Mouse (Mus musculus) ES-E14 (cell line): ENCODE measurements around the gene Pif1.

Experiments used
- CHD2 ChIP-seq: IDR thresholded peaks from 2 replicates; pipeline ENCODE4 v1.6.1; 2014; ENCODE audit warnings: mild to moderate bottlenecking, low read depth, low read length, inconsistent platforms
- ZC3H11A ChIP-seq: IDR thresholded peaks from 2 replicates; pipeline ENCODE4 v1.6.1; 2012; ENCODE audit warnings: low read depth, mild to moderate bottlenecking, inconsistent platforms, low read length, borderline replicate concordance
- ZNF384 ChIP-seq: IDR thresholded peaks from 2 replicates; pipeline ENCODE4 v1.6.1; 2012; ENCODE audit warnings: low read depth, low read length, inconsistent platforms

- TF ChIP-seq ZC3H11A (no peak), ZNF384 (no peak), CHD2 (no peak)
Measured at GRCm38 (mm10) chr9:65552141-65552540, 34.8 kb upstream of the Pif1 start.
